Mouse (Mus musculus) lung, embryonic 16.5 days (tissue): ENCODE data around the gene Ccr4. TPM values are rescaled to one million over a fixed set of nuclear protein-coding genes. Genes with fewer than 3 reads are reported as not detected.
"Not testable (repeated sequence)": the region's sequence is repeated elsewhere in the genome, so short reads cannot be mapped to it uniquely, and the experiment has no call there.

Experiments used
- ATAC-seq: fragments of 200-750 bp; cut with Nextera tagmentation; 2 replicates; pipeline ENCODE4 v1.8.0; 2017; ENCODE audit warnings: low read depth, mild to moderate bottlenecking, moderate library complexity
- H3K27ac ChIP-seq: fragments of 300-500 bp; sonication (generic); 2 replicates; pipeline ENCODE4 v1.5.1; 2014; ENCODE audit warnings: mild to moderate bottlenecking, control low read depth, low read length
- H3K27me3 ChIP-seq: fragments of 300-500 bp; sonication (generic); 2 replicates; pipeline ENCODE4 v1.6.1; 2014; ENCODE audit warnings: low read depth, low read length, mixed read lengths; ENCODE audit not compliant: control insufficient read depth, insufficient read depth
- H3K36me3 ChIP-seq: fragments of 300-500 bp; sonication (generic); 2 replicates; pipeline ENCODE4 v1.6.1; 2014; ENCODE audit warnings: low read length; ENCODE audit not compliant: control insufficient read depth, insufficient read depth
- H3K4me1 ChIP-seq: fragments of 300-500 bp; sonication (generic); replicated peaks from 2 replicates; pipeline ENCODE4 v1.6.1; 2014; ENCODE audit warnings: low read length, mixed read lengths; ENCODE audit not compliant: control insufficient read depth, insufficient read depth
- H3K4me2 ChIP-seq: fragments of 300-500 bp; sonication (generic); 2 replicates; pipeline ENCODE4 v1.6.1; 2014; ENCODE audit warnings: low read depth, low read length, control low read depth
- H3K4me3 ChIP-seq: fragments of 300-500 bp; sonication (generic); 2 replicates; pipeline ENCODE4 v1.5.1; 2014; ENCODE audit warnings: mild to moderate bottlenecking, low read length, control low read depth
- H3K9ac ChIP-seq: fragments of 300-500 bp; sonication (generic); 2 replicates; pipeline ENCODE4 v1.6.1; 2014; ENCODE audit warnings: low read length, control low read depth
- H3K9me3 ChIP-seq: fragments of 300-500 bp; sonication (generic); 2 replicates; pipeline ENCODE4 v1.6.1; 2016; ENCODE audit warnings: low read length; ENCODE audit not compliant: control insufficient read depth
- WGBS: fragments of 180-500 bp; shearing (Covaris S2); extraction: QIAGEN DNeasy Blood & Tissue Kit; methylation state at CpG from one replicate; pipeline ENCODE4 v1.1.7; 2014; 5-methylcytosine and 5-hydroxymethylcytosine counted together
- polyA plus RNA-seq: library from polyadenylated mRNA; unstranded; fragments of >200 nt; fragmentation: Nextera tagmentation; extraction: Ambion mirVana; gene quantifications from 2 replicates; pipeline ENCODE4 v1.2.1, GENCODE M21; 2015

Gene Ccr4
- polyA plus RNA-seq, 1 experiment from 2014 or later, result 0.11 TPM

- Histone ChIP-seq H3K27me3 (no peaks in the 10 kb centered on the region), H3K9me3 (no peaks in the 10 kb centered on the region), H3K4me2 (peak overlapping the region; percentile 53), H3K27ac (peak overlapping the region; percentile 81), H3K36me3 (no peaks in the 10 kb centered on the region), H3K4me3 (peak overlapping the region; percentile 34; the same call in 1 of the 2 replicates), H3K9ac (peak overlapping the region; percentile 51), H3K4me1 (peaks cover 32% of the 10 kb centered on the region)
- 15% methylated on average over 8 of the region's 8 CpGs for WGBS
- no peak for ATAC-seq
Measured at GRCm38 (mm10) chr9:114526581-114526980, 21.9 kb upstream of the Ccr4 start.

- H3K27ac ChIP-seq, result peak overlapping the region; percentile 81
- H3K4me2 ChIP-seq, result peak overlapping the region; percentile 18
- WGBS, result 13% methylated on average over 8 of the region's 8 CpGs
- no peak overlapping the region for H3K4me3 ChIP-seq
- no peaks in the 10 kb centered on the region for H3K36me3 ChIP-seq
- H3K27me3 ChIP-seq, result no peaks in the 10 kb centered on the region
- H3K9me3 ChIP-seq, result no peaks in the 10 kb centered on the region
- peak overlapping the region; percentile 40; the same call in 1 of the 2 replicates for H3K9ac ChIP-seq
- peaks cover 32% of the 10 kb centered on the region for H3K4me1 ChIP-seq
- ATAC-seq, result no peak; the same call in 1 of the 2 replicates
Measured at GRCm38 (mm10) chr9:114525891-114526290, 21.2 kb upstream of the Ccr4 start.

GRCm38 (mm10) chr9:114525073-114525633, 20.4 kb upstream of the Ccr4 start:
- H3K27ac ChIP-seq, result no peak overlapping the region
- ATAC-seq, result no peak
- H3K4me2 ChIP-seq, result no peak overlapping the region
- peaks cover 32% of the 10 kb centered on the region for H3K4me1 ChIP-seq
- H3K4me3 ChIP-seq, result no peak overlapping the region
- no peaks in the 10 kb centered on the region for H3K36me3 ChIP-seq
- H3K27me3 ChIP-seq, result no peaks in the 10 kb centered on the region
- 91% methylated on average over 12 of the region's 15 CpGs for WGBS
- H3K9ac ChIP-seq, result no peak overlapping the region
- no peaks in the 10 kb centered on the region for H3K9me3 ChIP-seq

- no peaks in the 10 kb centered on the region for H3K27me3 ChIP-seq
- no peaks in the 10 kb centered on the region for H3K9me3 ChIP-seq
- H3K36me3 ChIP-seq, result no peaks in the 10 kb centered on the region
- no peak overlapping the region for H3K27ac ChIP-seq
- 70% methylated on average over 9 of the region's 9 CpGs for WGBS
- no peak overlapping the region for H3K4me2 ChIP-seq
- H3K4me1 ChIP-seq, result peaks cover 18% of the 10 kb centered on the region
- H3K4me3 ChIP-seq, result no peak overlapping the region
- no peak for ATAC-seq
- H3K9ac ChIP-seq, result no peak overlapping the region
Measured at GRCm38 (mm10) chr9:114522501-114522900, 17.8 kb upstream of the Ccr4 start.

- Histone ChIP-seq H3K9ac (no peak overlapping the region), H3K4me3 (no peak overlapping the region), H3K27me3 (no peaks in the 10 kb centered on the region), H3K4me2 (no peak overlapping the region), H3K9me3 (no peaks in the 10 kb centered on the region), H3K36me3 (no peaks in the 10 kb centered on the region), H3K27ac (no peak overlapping the region), H3K4me1 (peaks cover 15% of the 10 kb centered on the region)
- 53% methylated on average over 5 of the region's 5 CpGs for WGBS
- ATAC-seq, result no peak
Measured at GRCm38 (mm10) chr9:114522041-114522440, 17.3 kb upstream of the Ccr4 start.

GRCm38 (mm10) chr9:114520529-114520928, 15.8 kb upstream of the Ccr4 start:
- H3K27ac ChIP-seq, H3K9me3 ChIP-seq, H3K27me3 ChIP-seq, H3K36me3 ChIP-seq, H3K9ac ChIP-seq, H3K4me3 ChIP-seq, H3K4me2 ChIP-seq, ATAC-seq, H3K4me1 ChIP-seq: not testable (repeated sequence)
- 63% methylated on average over 4 of the region's 4 CpGs for WGBS

GRCm38 (mm10) chr9:114518812-114519477, 14.2 kb upstream of the Ccr4 start:
- no peak overlapping the region for H3K4me2 ChIP-seq
- peaks cover 5% of the 10 kb centered on the region for H3K9me3 ChIP-seq
- 59% methylated on average over 9 of the region's 9 CpGs for WGBS
- no peak for ATAC-seq
- peaks cover 3% of the 10 kb centered on the region for H3K36me3 ChIP-seq
- H3K4me3 ChIP-seq, result no peak overlapping the region
- H3K4me1 ChIP-seq, result peaks cover 7% of the 10 kb centered on the region; the same call in 1 of the 2 replicates
- H3K9ac ChIP-seq, result no peak overlapping the region
- no peaks in the 10 kb centered on the region for H3K27me3 ChIP-seq
- no peak overlapping the region for H3K27ac ChIP-seq

- no peaks in the 10 kb centered on the region for H3K27me3 ChIP-seq
- H3K4me1 ChIP-seq, result peaks cover 7% of the 10 kb centered on the region; the same call in 1 of the 2 replicates
- no peak overlapping the region for H3K9ac ChIP-seq
- WGBS, result 73% methylated on average over 13 of the region's 13 CpGs
- no peak overlapping the region for H3K4me3 ChIP-seq
- H3K27ac ChIP-seq, result no peak overlapping the region
- ATAC-seq, result no peak
- peaks cover 15% of the 10 kb centered on the region for H3K9me3 ChIP-seq
- no peak overlapping the region for H3K4me2 ChIP-seq
- H3K36me3 ChIP-seq, result peaks cover 12% of the 10 kb centered on the region
Measured at GRCm38 (mm10) chr9:114517924-114518497, 13.3 kb upstream of the Ccr4 start.

- Histone ChIP-seq H3K36me3 (peaks cover 28% of the 10 kb centered on the region), H3K4me2 (no peak within 1 kb of the TSS), H3K4me1 (peaks cover 7% of the 10 kb centered on the region; the same call in 1 of the 2 replicates), H3K27me3 (no peaks in the 10 kb centered on the region), H3K9ac (0 out of 2 replicates have a peak within 1 kb of the TSS, but pooled peaks have one; percentile 23), H3K27ac (peak within 1 kb of the TSS; percentile 53), H3K4me3 (no peak within 1 kb of the TSS), H3K9me3 (peaks cover 30% of the 10 kb centered on the region)
- WGBS, result 54% methylated on average over 11 of the region's 11 CpGs
- peak; percentile 55; the same call in 1 of the 2 replicates for ATAC-seq
Measured at GRCm38 (mm10) chr9:114515364-114515763, 10.6 kb upstream of the Ccr4 start, which contains the start of gene C130032M10Rik. C130032M10Rik (plus strand) TSS chr9:114515697.
